Mouse (Mus musculus): ENCODE results near the gene Olfr1262. TPM values are rescaled to one million over a fixed set of nuclear protein-coding genes. Genes with fewer than 3 reads are reported as not detected.

Olfr1262 gene
- not detected for total RNA-seq (2023)

DNA sequence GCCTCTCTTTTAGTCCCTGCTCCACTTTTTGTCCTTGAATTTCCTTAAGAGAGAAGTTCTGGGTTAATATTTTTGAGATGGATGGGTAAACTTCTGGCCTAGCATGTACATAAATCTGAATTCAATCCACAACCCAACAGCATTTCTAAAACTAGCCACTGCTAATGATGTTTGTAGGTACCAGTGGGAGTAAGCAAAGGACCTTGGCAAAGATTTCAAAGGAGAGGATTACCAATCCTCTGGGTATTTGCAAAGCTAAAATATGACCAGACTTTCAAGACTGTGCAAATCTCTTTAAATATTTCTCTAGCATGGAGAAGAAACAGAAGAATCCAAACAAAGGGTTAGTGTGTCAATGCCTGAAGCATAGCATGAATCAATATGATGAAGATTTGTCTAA lies at the start of gene Olfr1262:
Olfr1262 (plus strand) TSS at position 301 of the 400 bp plus-strand sequence.

GRCm38 (mm10) chr2:89974184-89974583 lies 25.8 kb upstream of the Olfr1262 start, which contains the start of gene Olfr1260:
Olfr1260 (plus strand) TSS chr2:89974340.

DNA sequence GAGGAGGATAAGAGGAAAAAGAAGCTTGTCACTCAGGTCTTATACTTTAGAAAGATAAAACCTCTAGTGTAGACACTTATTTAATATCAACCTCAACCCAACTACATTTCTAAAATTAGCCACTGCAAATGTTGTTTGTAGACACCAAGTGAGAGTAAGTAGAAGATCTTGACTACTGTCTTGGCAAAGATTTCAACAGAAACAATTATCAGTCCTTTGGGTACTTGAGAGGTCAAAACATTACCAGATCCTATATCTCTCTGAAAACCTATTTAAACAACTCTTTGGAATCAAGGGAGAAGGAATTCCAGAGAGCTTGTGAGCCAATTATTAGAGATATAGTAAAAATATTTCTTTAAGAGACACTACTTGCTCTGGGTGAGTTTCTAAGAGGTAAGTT lies 9.0 kb upstream of the Olfr1262 start, which contains the start of gene Olfr1261:
Olfr1261 (plus strand) TSS at position 301 of the 400 bp plus-strand sequence.

DNA sequence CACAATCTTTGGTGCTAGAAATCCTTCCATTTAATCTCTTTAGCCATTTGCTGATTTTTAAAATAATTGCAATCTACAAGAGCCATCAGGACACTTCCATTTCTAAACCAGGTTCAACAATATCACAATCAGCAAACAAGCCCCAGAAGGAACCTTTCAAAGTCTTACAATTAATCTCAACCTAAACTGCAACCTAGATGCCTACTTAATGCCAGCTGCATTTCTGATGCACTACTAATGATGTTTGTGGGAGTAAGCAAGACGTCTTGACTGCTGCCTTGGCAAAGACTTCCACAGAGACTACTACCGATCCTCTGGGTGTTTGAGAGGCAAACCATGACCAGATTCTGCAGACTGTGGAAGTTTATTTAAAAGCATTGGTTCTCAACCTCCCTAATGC lies 11.9 kb downstream of the Olfr1262 start, which contains the start of gene Olfr1263:
Olfr1263 (plus strand) TSS at position 301 of the 400 bp plus-strand sequence.

DNA sequence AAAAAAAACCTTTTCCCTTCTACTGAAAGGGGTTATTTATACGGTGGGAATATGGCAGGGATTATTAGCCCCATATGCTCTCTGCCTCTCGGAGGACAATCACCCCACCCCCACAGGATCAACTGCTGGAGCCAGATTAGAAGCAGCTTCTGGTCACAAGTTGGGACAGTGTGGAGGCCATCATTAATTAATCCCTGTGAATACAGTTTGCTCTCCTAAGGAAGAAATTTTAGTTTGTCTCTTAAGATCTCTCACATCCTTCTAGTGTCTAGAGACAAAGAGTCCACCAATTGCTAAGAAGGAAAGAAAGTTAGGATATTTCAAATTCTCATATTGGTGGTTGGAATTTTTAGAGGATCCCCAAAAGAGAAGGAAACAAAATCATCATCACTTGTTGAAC lies 25.5 kb downstream of the Olfr1262 start, which contains the start of gene Olfr1264:
Olfr1264 (minus strand) TSS at position 101 of the 400 bp plus-strand sequence.

DNA sequence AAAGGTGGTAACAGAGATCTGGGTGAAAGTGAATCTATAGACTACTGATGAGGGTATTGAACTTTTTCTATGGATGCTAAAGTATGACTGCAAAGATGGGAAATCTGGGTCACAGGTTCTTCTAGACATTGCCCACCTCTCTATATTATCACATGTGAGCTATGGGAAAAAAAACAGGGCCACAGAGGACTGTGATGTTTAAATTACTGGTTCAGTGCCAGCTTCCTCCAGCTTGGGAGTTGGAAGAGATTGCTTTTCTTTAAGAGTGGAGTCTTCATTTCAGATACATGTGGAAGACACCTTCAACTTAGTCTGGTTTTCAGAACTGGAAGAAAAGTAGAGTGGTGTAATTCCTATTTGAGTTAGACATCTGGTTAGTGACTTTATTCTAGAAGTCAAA lies 35.1 kb downstream of the Olfr1262 start, which contains the start of gene Olfr1265:
Olfr1265 (plus strand) TSS at position 301 of the 400 bp plus-strand sequence.

Other genes starting within 250 kb of the Olfr1262 start
- gene Olfr1253, start 243.1 kb upstream of the Olfr1262 start, total RNA-seq (2023), result not detected
- gene Olfr1254, start 206.5 kb upstream of the Olfr1262 start, total RNA-seq (2023), result not detected
- not detected for gene Olfr1255, start 188.1 kb upstream of the Olfr1262 start, total RNA-seq (2023)
- not detected for gene Olfr1256, start 158.6 kb upstream of the Olfr1262 start, total RNA-seq (2023)
- not detected for gene Olfr48, start 151.9 kb upstream of the Olfr1262 start, total RNA-seq (2023)
- gene Olfr1257, start 121.7 kb upstream of the Olfr1262 start, total RNA-seq (2023), result not detected
- not detected for gene Olfr1258, start 72.8 kb upstream of the Olfr1262 start, total RNA-seq (2023)
- not detected for gene Olfr1259, start 51.5 kb upstream of the Olfr1262 start, total RNA-seq (2023)
- not detected for gene Olfr1260, start 25.8 kb upstream of the Olfr1262 start, total RNA-seq (2023)
- not detected for gene Olfr1261, start 8.9 kb upstream of the Olfr1262 start, total RNA-seq (2023)
- not detected for gene Olfr1263, start 12.0 kb downstream of the Olfr1262 start, total RNA-seq (2023)
- gene Olfr1264, start 25.4 kb downstream of the Olfr1262 start, total RNA-seq (2023), result not detected
- gene Olfr1265, start 35.2 kb downstream of the Olfr1262 start, total RNA-seq (2023), result not detected
- gene Olfr140, start 63.4 kb downstream of the Olfr1262 start, total RNA-seq (2023), result not detected
- not detected for gene Olfr1269, start 121.3 kb downstream of the Olfr1262 start, total RNA-seq (2023)
- gene Olfr32, start 142.2 kb downstream of the Olfr1262 start, total RNA-seq (2023), result not detected
- gene Olfr1270, start 152.9 kb downstream of the Olfr1262 start, total RNA-seq (2023), result not detected
- gene Olfr1506, start 224.3 kb downstream of the Olfr1262 start, total RNA-seq (2023), result under 1 TPM; 0.30 to 0.50 TPM